Mouse (Mus musculus): ENCODE measurements around the gene Mpc2. TPM values are rescaled to one million over a fixed set of nuclear protein-coding genes. Genes with fewer than 3 reads are reported as not detected.

The Mpc2 gene
- polyA plus RNA-seq (2014; fragmentation: Illumina TruSeq; extraction: RNeasy Lipid Tissue Mini Kit (QIAGEN cat#74804); ENCODE audit: low read depth, low replicate concordance) = 423 TPM

GRCm38 (mm10) chr1:165460360-165460800 is at the start of gene Mpc2, which contains the start of gene Dcaf6:
Mpc2 (plus strand) TSS chr1:165460637.
Dcaf6 (minus strand) TSS chr1:165460475.

DNA sequence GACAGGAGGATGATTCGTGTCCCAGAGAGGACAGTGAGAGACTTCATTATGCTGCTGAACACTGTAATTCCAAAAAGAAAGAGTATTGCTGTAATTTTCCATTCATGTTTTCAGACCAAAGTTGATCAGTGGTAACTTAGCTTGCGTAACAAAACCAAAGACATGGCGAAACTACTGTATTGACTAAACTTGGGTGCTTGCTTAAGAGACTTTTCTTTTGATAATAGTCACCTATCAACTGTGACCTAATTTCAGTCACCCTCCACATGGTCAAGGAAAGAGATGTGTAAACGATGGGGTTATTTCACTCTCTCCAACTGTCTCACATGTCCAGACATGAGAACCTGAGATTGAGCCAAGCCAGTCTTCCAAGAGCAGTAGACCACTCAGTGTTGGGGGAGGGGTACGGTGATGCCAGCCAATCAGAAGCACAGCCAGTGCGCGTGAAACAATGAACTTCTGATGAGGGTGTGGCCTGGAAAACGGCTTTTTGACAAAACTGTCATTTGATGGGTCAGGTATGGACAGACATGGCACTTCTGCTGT is 24.3 kb downstream of the Mpc2 start, which contains the start of gene Adcy10:
Adcy10 (plus strand) TSS at position 496 of the 546 bp plus-strand sequence.

Other genes starting within 250 kb of the Mpc2 start
- 112 TPM for gene Tiprl, start 223.6 kb upstream of the Mpc2 start, polyA plus RNA-seq (2014; fragmentation: Illumina TruSeq; extraction: RNeasy Lipid Tissue Mini Kit (QIAGEN cat#74804); ENCODE audit: low read depth, low replicate concordance)
- gene Gpr161, start 164.8 kb upstream of the Mpc2 start, polyA plus RNA-seq (2014; fragmentation: Illumina TruSeq; extraction: RNeasy Lipid Tissue Mini Kit (QIAGEN cat#74804); ENCODE audit: low read depth, low replicate concordance) = 2.9 TPM
- gene Dcaf6, start 162 bp upstream of the Mpc2 start, polyA plus RNA-seq (2014; fragmentation: Illumina TruSeq; extraction: RNeasy Lipid Tissue Mini Kit (QIAGEN cat#74804); ENCODE audit: low read depth, low replicate concordance) = 58.8 TPM
- not detected for gene Adcy10, start 24.5 kb downstream of the Mpc2 start, polyA plus RNA-seq (2014; fragmentation: Illumina TruSeq; extraction: RNeasy Lipid Tissue Mini Kit (QIAGEN cat#74804); ENCODE audit: low read depth, low replicate concordance)
- 65.1 TPM for gene Mpzl1, start 173.9 kb downstream of the Mpc2 start, polyA plus RNA-seq (2014; fragmentation: Illumina TruSeq; extraction: RNeasy Lipid Tissue Mini Kit (QIAGEN cat#74804); ENCODE audit: low read depth, low replicate concordance)
- 6.8 TPM for gene Rcsd1, start 249.1 kb downstream of the Mpc2 start, polyA plus RNA-seq (2014; fragmentation: Illumina TruSeq; extraction: RNeasy Lipid Tissue Mini Kit (QIAGEN cat#74804); ENCODE audit: low read depth, low replicate concordance)

Measured in sigmoid colon, adult 10 weeks (tissue).